ENCODE assay signal across 22 mouse cellular contexts in genomic region chr3:153734741-153735140, GRCm38 (mm10). TPM values are rescaled to one million over a fixed set of nuclear protein-coding genes. Genes with fewer than 3 reads are reported as not detected.
DNase-seq lines count a peak whose midpoint lies in the region; ATAC-seq lines count a peak whose summit lies in the region.
"Had no signal": no experiment of that assay in that cellular context is flagged by ENCODE, and none has a peak within 500 bp of the region (broad histone marks: within the 10 kb centered on the region; RNA-seq: fewer than 3 reads in every experiment).

No protein-coding gene starts in this region.

- 72% methylated on average over 10 of the region's 10 CpGs for WGBS in midbrain, embryonic 11.5 days
- 54% methylated on average over 10 of the region's 10 CpGs for WGBS in midbrain, embryonic 15.5 days
- 23% methylated on average over 10 of the region's 10 CpGs for WGBS in limb, embryonic 12.5 days
- WGBS in liver, embryonic 13.5 days (ENCODE audit: insufficient replicate concordance), result 77% methylated on average over 10 of the region's 10 CpGs

- no peaks in the 10 kb centered on the region for H3K4me1 ChIP-seq in midbrain, embryonic 11.5 days (ENCODE audit: control insufficient read depth, insufficient read depth, low read length)
- peaks cover 16% of the 10 kb centered on the region for H3K4me1 ChIP-seq in midbrain, embryonic 15.5 days
- peaks cover 10% of the 10 kb centered on the region for H3K4me1 ChIP-seq in limb, embryonic 12.5 days (replicated peaks)
- peaks cover 51% of the 10 kb centered on the region for H3K4me1 ChIP-seq in liver, embryonic 13.5 days (replicated peaks)

- no peaks in the 10 kb centered on the region for H3K27me3 ChIP-seq in midbrain, embryonic 11.5 days (ENCODE audit: control insufficient read depth, insufficient read depth, low read length)
- no peaks in the 10 kb centered on the region for H3K27me3 ChIP-seq in midbrain, embryonic 15.5 days (replicated peaks)
- no peaks in the 10 kb centered on the region; the same call in 1 of the 2 replicates for H3K27me3 ChIP-seq in limb, embryonic 12.5 days
- H3K27me3 ChIP-seq in liver, embryonic 13.5 days, result peaks cover 4% of the 10 kb centered on the region; the same call in 1 of the 2 replicates
- H3K27me3 ChIP-seq: embryonic facial prominence, embryonic 12.5 days; kidney, embryonic 15.5 days had no signal

- H3K36me3 ChIP-seq in midbrain, embryonic 11.5 days (ENCODE audit: control insufficient read depth, insufficient read depth, low read length), result no peaks in the 10 kb centered on the region
- no peaks in the 10 kb centered on the region for H3K36me3 ChIP-seq in midbrain, embryonic 15.5 days (replicated peaks)
- H3K36me3 ChIP-seq in limb, embryonic 12.5 days, result no peaks in the 10 kb centered on the region
- H3K36me3 ChIP-seq in liver, embryonic 13.5 days, result no peaks in the 10 kb centered on the region
- H3K36me3 ChIP-seq: embryonic facial prominence, embryonic 12.5 days; heart, embryonic 10.5 days; kidney, embryonic 15.5 days had no signal

- H3K9ac ChIP-seq in midbrain, embryonic 11.5 days (ENCODE audit: low read length), result no peak overlapping the region
- H3K9ac ChIP-seq in midbrain, embryonic 15.5 days, result no peak overlapping the region
- no peak overlapping the region for H3K9ac ChIP-seq in limb, embryonic 12.5 days (replicated peaks)
- peak overlapping the region; percentile 22; the same call in 1 of the 2 replicates for H3K9ac ChIP-seq in liver, embryonic 13.5 days
- H3K9ac ChIP-seq: embryonic facial prominence, embryonic 12.5 days; kidney, embryonic 15.5 days; lung, embryonic 14.5 days had no signal

- H3K4me3 ChIP-seq in midbrain, embryonic 11.5 days (ENCODE audit: low read depth, low read length), result no peak overlapping the region
- no peak overlapping the region for H3K4me3 ChIP-seq in midbrain, embryonic 15.5 days
- H3K4me3 ChIP-seq in limb, embryonic 12.5 days (replicated peaks), result no peak overlapping the region
- H3K4me3 ChIP-seq in liver, embryonic 13.5 days (replicated peaks), result no peak overlapping the region
- H3K4me3 ChIP-seq: embryonic facial prominence, embryonic 12.5 days; gastrocnemius, adult 2 months; heart, embryonic 10.5 days; kidney, embryonic 15.5 days; left cerebral cortex, adult 2 months had no signal

- peak; percentile 46 for DNase-seq in heart, adult 11 months
- no peak for DNase-seq in heart, postnatal 4 days
- DNase-seq in midbrain, embryonic 11.5 days (ENCODE audit: low spot score, missing footprints), result peak; percentile 66
- no peak for DNase-seq in liver, embryonic 13.5 days
- no peak for DNase-seq in thymus, postnatal 14 days
- no peak for DNase-seq in gastrocnemius, postnatal 10 days
- DNase-seq: adrenal gland, adult 2 months; cerebellum, adult 11-12 months; cerebellum, postnatal 14 days; gastrocnemius, adult 2 months; kidney, adult 11 months; kidney, postnatal 4 days; layer of hippocampus, adult 9-11 months; lung, embryonic 14.5 days; midbrain, embryonic 14.5 days had no signal

- no peak for ATAC-seq in midbrain, embryonic 11.5 days (ENCODE audit: low FRiP score)
- ATAC-seq in midbrain, embryonic 15.5 days (replicated peaks), result no peak
- no peak for ATAC-seq in limb, embryonic 12.5 days (ENCODE audit: insufficient number of reproducible peaks, insufficient read depth, low FRiP score, low TSS enrichment, low read depth)
- ATAC-seq in liver, embryonic 13.5 days (ENCODE audit: low read depth), result no peak

- H3K27ac ChIP-seq in midbrain, embryonic 11.5 days (ENCODE audit: low read depth, low read length), result no peak overlapping the region
- H3K27ac ChIP-seq in midbrain, embryonic 15.5 days, result no peak overlapping the region
- no peak overlapping the region for H3K27ac ChIP-seq in limb, embryonic 12.5 days
- peak overlapping the region; percentile 87 for H3K27ac ChIP-seq in liver, embryonic 13.5 days
- H3K27ac ChIP-seq: embryonic facial prominence, embryonic 12.5 days; gastrocnemius, adult 2 months; heart, embryonic 10.5 days; kidney, embryonic 15.5 days; left cerebral cortex, adult 2 months had no signal

- H3K4me2 ChIP-seq in midbrain, embryonic 11.5 days, result no peak overlapping the region
- no peak overlapping the region for H3K4me2 ChIP-seq in midbrain, embryonic 15.5 days
- H3K4me2 ChIP-seq in limb, embryonic 12.5 days, result peak overlapping the region; percentile 15; the same call in 1 of the 2 replicates
- H3K4me2 ChIP-seq in liver, embryonic 13.5 days, result no peak overlapping the region
- H3K4me2 ChIP-seq: embryonic facial prominence, embryonic 12.5 days; kidney, embryonic 15.5 days; lung, embryonic 14.5 days had no signal

- H3K9me3 ChIP-seq in midbrain, embryonic 11.5 days (ENCODE audit: control insufficient read depth, low read length), result no peaks in the 10 kb centered on the region
- H3K9me3 ChIP-seq in midbrain, embryonic 15.5 days, result no peaks in the 10 kb centered on the region
- H3K9me3 ChIP-seq in limb, embryonic 12.5 days, result no peaks in the 10 kb centered on the region
- no peaks in the 10 kb centered on the region for H3K9me3 ChIP-seq in liver, embryonic 13.5 days (replicated peaks)
- H3K9me3 ChIP-seq: embryonic facial prominence, embryonic 12.5 days; heart, embryonic 10.5 days; kidney, embryonic 15.5 days had no signal

RNA-seq across cellular contexts. Expression of gene St6galnac3, which starts 9.8 kb away (rescaled TPM):
- 10 to 100 TPM; 12.9 to 17.8 TPM for total RNA-seq in heart, postnatal 4 days (2021)
- 33.1 and 35.7 TPM in 2 replicates for polyA plus RNA-seq in midbrain, embryonic 11.5 days (2014; fragmentation: Nextera tagmentation; extraction: Ambion mirVana)
- 22.7 and 25.3 TPM in 2 replicates for polyA plus RNA-seq in midbrain, embryonic 15.5 days (2015; fragmentation: Nextera tagmentation; extraction: Ambion mirVana)
- polyA plus RNA-seq in limb, embryonic 12.5 days (2016; fragmentation: Nextera tagmentation; extraction: Ambion mirVana), result 38.3 and 41.2 TPM in 2 replicates
- polyA plus RNA-seq in liver, embryonic 13.5 days (2015; fragmentation: Nextera tagmentation; extraction: Ambion mirVana), result 8.3 and 9.6 TPM in 2 replicates
- 1 to 10 TPM; 1.5 to 5.1 TPM for total RNA-seq in gastrocnemius, postnatal 10 days (2021)
- polyA plus RNA-seq: C2C12 had no signal

Comparison
In these comparisons a context has a peak if more than half of its experiments do, and no peak if none do; other contexts are left out.
1. DNase-seq: peak in heart, adult 11 months (single experiment) and midbrain, embryonic 11.5 days (single experiment); none in heart, postnatal 4 days (single experiment), liver, embryonic 13.5 days (single experiment), thymus, postnatal 14 days (single experiment) and gastrocnemius, postnatal 10 days (single experiment).